Mouse (Mus musculus): ENCODE data around the gene Limch1.

The Limch1 gene

GRCm38 (mm10) chr5:66825586-66825985 is 80.0 kb downstream of the Limch1 start:
- no peak for DNase-seq (ENCODE audit: extremely low read depth, low read depth)

DNA sequence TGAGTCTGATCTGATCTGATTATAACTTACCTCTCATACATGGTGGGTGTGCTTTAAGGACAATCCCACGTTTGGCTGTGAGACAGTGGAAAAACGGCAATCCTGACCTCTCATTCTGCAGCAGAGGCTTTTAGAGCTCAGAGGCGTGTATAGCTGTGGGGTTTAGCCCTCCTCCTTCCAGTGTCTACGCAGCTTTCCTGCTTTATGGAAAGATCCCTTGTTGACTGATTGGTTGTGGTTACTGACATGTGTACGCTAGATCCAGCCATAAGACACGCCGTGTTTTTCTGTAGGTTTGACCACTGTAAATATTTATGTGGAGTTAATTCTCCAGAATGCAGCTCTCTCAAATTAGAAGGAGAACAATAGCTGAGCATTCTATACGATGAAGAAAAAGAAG is 81.2 kb downstream of the Limch1 start:
- no peak for DNase-seq (ENCODE audit: extremely low read depth, low read depth)

DNA sequence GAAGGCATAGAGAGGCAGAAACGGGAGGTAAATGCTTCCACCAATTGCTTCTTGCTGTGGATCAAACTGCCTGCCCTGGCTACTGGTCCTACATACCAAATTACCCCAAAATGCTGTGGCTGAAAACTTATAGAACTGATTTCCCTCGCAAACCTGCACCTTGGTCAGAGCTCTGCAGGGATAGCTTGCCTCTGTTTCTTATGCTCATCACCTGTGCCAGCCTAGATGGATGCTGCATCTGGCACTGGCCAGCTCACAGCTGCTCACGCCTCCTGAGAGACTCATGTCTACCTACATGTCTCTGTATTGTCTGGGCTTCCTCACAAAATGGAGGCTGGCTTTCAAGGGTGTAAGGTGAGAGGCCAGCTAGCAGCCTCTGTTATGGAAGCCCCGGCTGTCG is 83.9 kb downstream of the Limch1 start:
- no peak for DNase-seq (ENCODE audit: extremely low read depth, low read depth)

GRCm38 (mm10) chr5:66830206-66830605 is 84.6 kb downstream of the Limch1 start:
- no peak for DNase-seq (ENCODE audit: extremely low read depth, low read depth)

- DNase-seq (ENCODE audit: extremely low read depth, low read depth), result no peak
These were observed 89.1 kb downstream of the Limch1 start for GRCm38 (mm10) chr5:66834756-66835155.

DNA sequence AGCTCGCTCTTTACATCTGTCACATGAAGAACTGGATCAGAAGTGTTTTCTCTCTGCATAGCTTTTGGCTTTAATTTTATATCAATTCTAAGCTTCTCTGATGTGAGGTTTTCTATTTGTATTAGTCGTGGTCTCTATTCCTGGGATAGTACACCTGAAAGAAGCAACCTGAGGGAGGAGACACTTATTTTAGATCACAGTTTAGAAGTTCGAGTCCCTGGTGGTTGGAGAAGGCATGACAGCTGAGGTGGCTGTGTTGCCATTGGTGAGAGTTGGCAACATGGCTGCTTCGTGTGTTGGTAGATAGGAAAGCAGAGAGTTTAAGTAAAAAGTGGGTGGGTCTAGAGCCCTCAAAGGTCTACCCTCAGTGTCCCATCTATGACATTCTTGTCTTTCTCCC is 91.3 kb downstream of the Limch1 start:
- DNase-seq (ENCODE audit: extremely low read depth, low read depth), result no peak

DNA sequence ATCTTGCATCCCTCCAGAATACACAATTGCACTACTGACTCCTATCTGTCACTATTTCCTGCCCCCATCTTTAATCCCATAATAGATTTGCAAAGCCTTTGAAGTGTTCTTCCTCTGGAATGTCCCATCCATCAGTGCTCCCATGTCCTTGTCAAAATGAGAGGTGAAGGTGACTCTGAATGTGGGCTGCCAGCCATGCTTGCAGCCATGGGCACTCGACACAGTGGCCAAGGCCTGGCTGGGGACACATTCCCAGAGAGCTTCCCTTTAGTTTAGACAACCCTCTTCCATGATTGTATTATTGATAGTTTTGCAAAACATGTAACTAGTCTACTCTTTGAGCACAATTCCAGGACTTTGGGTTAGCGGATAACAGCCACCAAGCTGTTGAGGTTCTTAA is 96.3 kb downstream of the Limch1 start:
- no peak for DNase-seq (ENCODE audit: extremely low read depth, low read depth)

GRCm38 (mm10) chr5:66842776-66843175 is 97.1 kb downstream of the Limch1 start:
- no peak for DNase-seq (ENCODE audit: extremely low read depth, low read depth)

- DNase-seq (ENCODE audit: extremely low read depth, low read depth), result no peak
These were observed 102.5 kb downstream of the Limch1 start for GRCm38 (mm10) chr5:66848136-66848535.

DNA sequence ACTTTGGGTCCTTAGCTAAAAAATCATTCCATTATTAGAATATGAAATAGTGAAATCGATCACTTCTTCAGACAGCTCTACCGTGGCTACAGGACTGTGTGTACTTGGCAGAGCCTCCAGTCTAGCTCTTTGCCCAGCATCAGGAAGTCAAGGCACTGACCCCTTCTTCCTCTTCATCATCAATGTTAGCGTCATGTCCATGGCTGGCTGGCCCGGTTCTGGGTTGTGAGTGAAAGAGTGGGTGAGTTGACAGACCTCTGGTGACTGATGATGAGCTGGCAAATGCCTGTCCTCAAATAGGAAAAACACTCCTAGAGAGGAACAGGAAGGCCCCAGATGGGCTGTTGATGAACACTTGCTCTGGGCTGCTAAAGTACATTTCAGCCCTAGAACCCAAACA is 103.5 kb downstream of the Limch1 start:
- no peak for DNase-seq (ENCODE audit: extremely low read depth, low read depth)

DNA sequence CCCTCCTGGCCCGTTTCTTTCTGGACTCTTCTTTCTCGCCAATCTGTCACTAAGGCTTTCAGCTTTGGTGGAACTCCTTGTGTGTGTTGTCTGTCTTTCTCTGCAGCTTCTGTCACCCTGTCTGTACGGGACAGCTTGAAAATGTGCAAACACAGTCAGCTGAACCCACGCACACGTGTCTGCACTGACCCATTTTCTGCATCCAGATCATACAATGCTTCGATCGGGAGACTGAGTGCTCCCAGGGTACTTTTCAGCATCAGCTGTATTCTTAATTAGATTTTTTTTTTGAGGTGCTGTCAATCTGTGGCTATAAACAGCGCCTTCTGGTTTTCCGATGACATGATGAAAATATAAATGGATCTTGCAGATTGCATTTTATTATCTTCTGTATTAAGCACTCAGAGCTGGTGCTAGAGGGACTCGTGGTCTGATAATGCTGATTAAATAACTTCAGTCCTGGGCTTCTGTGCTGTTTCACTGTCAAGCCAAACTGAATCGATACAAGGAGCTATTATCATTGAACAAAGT is 105.2 kb downstream of the Limch1 start:
- no peak for DNase-seq (ENCODE audit: extremely low read depth, low read depth)

DNA sequence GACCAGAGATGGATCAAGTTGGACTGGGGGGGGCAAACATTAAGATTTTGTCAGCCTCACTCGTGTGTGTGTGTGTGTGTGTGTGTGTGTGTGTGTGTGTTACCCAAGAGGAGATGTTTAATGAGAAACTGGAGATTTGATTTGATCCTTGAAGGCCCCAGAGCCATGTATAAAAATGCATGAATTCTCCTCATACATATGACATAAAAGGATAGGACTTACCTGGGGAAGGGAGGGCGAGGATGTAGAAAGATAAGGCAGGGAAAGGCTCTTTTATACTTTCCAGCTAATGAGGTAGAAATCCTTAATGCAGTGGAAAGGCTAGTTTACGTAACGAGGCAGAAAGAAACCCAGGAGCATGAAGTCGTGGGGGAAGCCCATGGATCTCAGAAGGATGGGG is 106.1 kb downstream of the Limch1 start:
- DNase-seq (ENCODE audit: extremely low read depth, low read depth), result no peak

DNA sequence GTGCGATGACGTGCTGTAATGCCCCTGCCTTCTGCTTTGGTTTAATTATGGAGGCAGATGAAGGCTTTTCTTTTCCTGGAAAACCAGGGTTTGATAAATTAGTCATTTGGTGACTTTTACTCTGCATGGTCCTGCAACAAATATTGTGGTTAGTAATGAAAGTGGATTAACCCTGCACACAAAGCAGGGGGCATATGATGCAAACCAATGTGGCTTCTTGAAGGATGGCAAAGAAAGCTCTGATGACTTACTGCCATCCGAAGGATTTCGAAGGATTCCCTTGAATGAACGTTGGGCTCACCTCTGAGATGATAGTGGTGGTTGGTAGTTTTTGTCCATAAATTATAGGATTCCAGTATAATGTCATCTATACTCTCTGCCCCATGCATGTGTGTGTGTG is 108.6 kb downstream of the Limch1 start:
- DNase-seq (ENCODE audit: extremely low read depth, low read depth), result no peak

DNA sequence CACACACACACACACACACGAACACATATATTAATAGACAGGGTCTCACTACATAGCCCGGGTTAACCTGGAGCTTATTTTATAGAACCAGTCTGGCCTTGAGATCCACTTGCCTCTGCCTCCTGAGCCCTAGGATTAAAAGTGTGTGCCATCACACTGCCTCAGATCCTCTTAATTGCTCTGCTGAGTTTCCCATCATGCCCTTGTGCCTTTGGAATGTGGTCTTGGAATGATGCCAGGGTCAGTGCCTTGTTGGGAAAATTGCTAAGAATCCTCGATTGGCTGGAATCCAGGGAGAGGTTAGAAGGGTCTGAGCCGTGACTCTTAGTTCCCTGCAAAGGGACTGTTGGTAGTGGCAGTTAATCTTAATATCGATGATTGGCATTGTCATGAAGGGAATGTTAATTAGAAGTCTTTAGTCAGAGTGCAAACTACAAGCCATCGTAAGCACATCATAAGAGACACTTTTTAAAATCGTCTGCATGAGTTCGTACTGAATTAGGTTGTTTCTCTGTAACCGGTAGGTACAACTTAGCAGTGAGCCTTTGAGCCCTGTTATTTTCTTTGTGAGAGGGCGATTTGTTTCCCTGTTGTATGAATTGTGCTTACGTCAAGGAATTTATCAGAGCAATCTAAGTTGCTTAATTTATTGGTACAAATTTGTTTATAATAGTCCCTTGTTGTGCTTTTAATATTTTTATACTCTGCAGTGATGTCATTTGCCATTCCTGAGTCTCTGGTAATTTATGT is 109.9 kb downstream of the Limch1 start:
- no peak for DNase-seq (ENCODE audit: extremely low read depth, low read depth)

DNA sequence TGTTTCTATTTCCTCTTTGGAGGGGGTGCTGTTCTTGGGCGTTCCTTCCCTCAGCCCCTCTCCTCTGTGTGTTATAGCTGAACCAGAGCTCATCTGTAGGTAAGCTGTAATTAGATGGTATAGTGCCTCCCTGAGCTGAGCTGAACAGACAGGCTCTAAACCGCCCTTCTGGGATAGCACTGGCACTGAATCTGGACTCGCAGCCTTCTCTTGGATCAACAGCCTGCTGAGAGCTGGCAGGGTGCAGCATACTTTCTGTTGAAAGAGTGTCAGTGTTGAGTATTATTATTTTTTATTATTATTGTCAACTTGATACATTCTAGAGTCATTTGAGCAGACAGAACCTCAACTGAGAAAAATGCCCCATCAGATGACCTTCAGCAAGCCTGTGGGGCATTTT is 113.9 kb downstream of the Limch1 start:
- no peak for DNase-seq (ENCODE audit: extremely low read depth, low read depth)

GRCm38 (mm10) chr5:66861232-66862035 is 115.8 kb downstream of the Limch1 start:
- DNase-seq (ENCODE audit: extremely low read depth, low read depth), result no peak

DNA sequence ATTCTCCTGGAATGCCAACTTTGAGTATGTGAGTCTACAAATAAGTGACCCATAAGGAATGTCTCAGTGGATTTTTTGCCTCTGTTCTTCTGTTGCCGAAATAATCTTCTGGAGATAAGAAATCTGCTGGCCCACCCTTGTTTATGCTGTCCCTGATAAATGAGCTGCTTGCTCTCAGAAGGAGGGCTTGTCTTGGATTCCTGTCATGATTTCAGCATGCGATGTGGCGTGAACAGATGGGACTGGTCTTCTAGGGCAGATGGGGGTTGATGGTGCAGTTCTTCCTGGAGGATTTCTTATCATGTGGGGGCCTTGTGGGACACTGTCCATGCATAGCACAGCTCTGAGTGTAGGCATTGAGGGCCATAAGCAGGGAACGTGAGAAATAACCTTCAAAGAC is 116.5 kb downstream of the Limch1 start:
- no peak for DNase-seq (ENCODE audit: extremely low read depth, low read depth)

DNA sequence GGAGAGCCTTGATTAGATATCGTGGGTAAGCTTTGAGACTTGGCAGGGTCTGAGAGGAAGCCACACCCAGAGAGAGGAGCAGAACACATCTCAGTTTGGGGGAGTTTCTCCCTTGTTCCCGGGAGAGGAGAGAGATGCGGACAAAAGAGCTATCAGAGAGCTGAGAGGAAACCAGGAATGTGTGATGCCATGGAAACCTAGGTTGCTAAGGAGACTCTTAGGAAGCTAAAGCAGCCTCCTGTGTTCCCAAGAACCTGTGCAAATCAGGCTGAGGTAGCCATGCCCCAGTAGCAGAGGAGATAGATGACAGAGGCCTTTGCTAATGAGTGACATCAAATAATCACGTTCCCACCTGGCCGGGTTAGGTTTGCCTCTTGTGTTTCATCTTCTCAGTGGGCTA is 119.6 kb downstream of the Limch1 start:
- DNase-seq (ENCODE audit: extremely low read depth, low read depth), result no peak

DNA sequence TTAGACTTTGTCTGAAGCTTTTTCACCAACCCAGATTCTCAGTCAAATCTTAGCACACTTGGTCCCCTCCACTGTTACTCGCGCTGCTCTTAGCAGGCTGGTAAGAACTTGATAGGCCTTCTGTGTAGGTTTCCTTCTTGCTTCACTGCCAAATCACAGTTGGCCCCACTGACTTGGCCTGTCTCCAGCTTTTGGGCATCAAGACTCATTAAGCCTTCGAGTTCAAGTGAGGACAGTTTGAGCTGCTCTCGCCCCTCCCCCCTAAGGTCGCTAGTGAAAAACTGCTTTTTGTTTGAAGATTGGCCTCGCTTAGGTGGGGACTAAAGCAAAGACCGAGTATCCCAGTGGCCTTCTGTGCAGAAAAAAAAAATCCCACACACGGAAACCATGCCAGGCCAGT is 120.4 kb downstream of the Limch1 start:
- DNase-seq (ENCODE audit: extremely low read depth, low read depth), result no peak

DNA sequence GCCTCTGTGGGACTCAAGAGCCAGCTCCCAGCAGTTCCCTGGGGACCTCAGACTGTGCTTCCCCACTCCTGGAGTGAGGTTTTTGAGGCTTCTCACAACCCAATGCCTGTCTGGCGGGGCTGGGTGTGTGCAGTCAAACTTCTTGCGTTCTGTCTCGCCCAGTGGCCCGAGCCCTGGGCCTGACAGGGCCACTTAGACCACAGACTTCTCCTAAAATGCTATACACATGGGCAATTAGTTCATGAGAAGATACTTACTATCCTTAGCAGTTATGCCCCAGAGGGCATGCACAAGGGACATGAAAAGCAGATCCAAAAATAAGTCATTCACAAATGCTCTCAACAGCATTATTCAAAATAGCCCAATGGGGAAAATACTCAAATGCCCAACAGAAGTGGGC is 123.9 kb downstream of the Limch1 start:
- no peak for DNase-seq (ENCODE audit: extremely low read depth, low read depth)

DNA sequence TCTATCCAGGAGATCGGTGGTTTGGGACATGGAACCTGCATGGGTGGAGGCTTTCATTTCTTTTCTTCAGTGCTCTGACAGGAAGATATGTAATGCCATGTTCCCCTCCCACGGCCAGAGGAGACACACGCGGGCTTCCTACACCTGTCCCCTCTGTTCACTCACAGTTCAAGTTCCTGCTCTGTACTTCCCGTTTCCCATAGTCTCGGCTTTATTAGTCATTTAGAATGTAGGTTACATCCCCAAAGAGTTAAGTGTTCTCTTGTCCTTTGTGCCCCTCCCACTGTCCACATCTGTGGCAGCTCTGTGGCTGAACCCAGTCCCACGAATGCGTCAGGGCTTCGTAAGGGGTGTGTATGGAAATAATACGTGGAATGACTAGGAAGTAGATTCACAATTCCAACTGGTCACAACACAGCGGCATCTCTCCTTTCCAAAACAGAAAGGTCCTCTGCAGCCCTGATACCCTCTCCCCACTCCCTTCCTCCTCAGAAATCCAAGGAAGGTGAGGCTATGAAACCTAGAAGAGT is 126.0 kb downstream of the Limch1 start:
- DNase-seq (ENCODE audit: extremely low read depth, low read depth), result no peak

- no peak for DNase-seq (ENCODE audit: extremely low read depth, low read depth)
These were observed 126.4 kb downstream of the Limch1 start for GRCm38 (mm10) chr5:66872053-66872452.
